Mouse (Mus musculus): ENCODE data around the gene Slc25a44. TPM values are rescaled to one million over a fixed set of nuclear protein-coding genes. Genes with fewer than 3 reads are reported as not detected.
"Not testable (repeated sequence)": the region's sequence is repeated elsewhere in the genome, so short reads cannot be mapped to it uniquely, and the experiment has no call there.

Gene Slc25a44
- polyA plus RNA-seq, 1 experiment from 2014 or later = 24.9 TPM

DNA sequence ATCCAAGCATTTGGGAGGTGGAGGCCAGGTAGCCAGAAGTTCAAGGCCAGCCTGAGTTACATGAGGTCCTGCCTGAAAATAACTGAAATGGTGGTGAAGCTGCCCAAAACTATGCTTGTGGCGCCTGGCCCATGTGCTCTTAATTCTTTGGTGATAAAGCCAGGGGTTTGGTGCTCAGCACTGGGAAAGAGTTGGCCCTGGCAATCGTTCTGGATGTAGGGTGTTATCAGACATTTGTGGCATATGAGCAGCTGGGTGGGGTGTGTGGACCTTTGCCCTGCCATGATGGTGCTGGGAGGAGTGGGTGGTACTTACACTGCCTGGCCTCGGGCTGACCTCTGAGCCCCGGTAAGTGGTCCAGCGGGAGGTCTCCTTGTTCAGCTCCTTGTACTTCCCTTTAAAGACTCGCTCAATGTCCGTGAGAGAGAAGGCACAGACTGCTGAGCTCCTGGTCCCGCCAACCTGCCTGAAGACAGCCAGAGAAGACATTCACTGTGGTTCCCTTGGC, 22.8 kb upstream of the Slc25a44 start:
- no peak for ATAC-seq (ENCODE audit: low FRiP score)
- 49% methylated on average over 8 of the region's 8 CpGs for WGBS
- peaks cover 23% of the 10 kb centered on the region for H3K27me3 ChIP-seq
- no peaks in the 10 kb centered on the region for H3K9me3 ChIP-seq (replicated peaks)
- no peak overlapping the region for H3K27ac ChIP-seq
- no peak overlapping the region for H3K9ac ChIP-seq
- peaks cover 13% of the 10 kb centered on the region for H3K4me1 ChIP-seq
- H3K4me2 ChIP-seq (replicated peaks) = no peak overlapping the region
- no peak overlapping the region for H3K4me3 ChIP-seq
- H3K36me3 ChIP-seq = peaks cover 37% of the 10 kb centered on the region; the same call in 1 of the 2 replicates

DNA sequence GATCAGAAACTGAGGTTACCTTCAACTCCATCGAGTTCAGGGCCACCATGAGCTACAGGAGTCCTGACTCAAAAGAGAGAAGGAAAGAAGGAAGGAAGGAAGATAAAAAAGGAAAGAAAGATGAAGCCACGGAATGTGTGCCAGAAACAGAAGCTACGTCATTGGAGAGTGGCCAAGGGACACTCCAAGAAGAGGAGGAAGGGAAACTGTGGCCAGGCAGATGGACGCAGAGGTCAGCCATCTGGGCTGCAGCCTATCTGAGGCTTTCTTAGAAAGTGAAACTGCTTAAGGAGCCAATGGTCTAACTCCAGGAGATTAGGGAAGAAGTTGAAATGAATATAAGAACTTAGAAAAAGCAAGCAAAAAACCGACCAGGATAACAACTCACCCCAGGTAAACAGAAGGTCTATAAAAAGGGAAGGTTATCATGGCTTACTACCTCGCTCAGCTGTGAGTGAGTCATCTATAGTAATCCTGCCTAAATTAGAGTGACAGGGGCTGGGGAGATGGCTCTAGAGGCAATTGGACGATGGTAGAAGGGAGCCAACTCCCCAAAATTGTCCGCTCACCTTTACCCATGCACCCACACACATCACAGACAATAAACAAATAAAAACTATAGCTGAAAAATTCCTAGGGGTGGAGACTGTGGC, 21.7 kb upstream of the Slc25a44 start:
- Histone ChIP-seq H3K4me1 (peaks cover 13% of the 10 kb centered on the region), H3K27ac (no peak overlapping the region), H3K36me3 (peaks cover 41% of the 10 kb centered on the region), H3K9ac (no peak overlapping the region), H3K4me2 (replicated peaks) (no peak overlapping the region), H3K9me3 (replicated peaks) (no peaks in the 10 kb centered on the region), H3K4me3 (no peak overlapping the region), H3K27me3 (peaks cover 19% of the 10 kb centered on the region)
- WGBS = 79% methylated on average over 8 of the region's 8 CpGs
- ATAC-seq (ENCODE audit: low FRiP score) = no peak

DNA sequence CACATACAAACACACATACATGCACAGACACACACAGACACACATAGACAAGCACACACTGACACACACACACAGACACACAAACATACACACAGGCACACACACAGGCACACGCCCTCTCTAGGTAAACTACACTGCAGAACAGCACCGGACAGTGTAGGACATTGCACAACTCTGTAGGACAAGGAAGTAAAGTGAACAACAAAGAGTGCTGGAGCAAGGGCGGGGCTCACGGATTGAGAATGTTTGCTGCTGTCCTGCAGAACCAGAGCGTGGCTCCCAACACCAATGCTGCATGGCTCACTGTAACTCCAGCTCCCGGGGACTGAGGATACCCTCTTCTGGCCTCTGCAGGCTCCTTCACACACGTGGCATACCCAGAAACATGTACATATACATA, 17.9 kb upstream of the Slc25a44 start:
- no peak overlapping the region for H3K4me2 ChIP-seq (replicated peaks)
- no peak overlapping the region for H3K4me3 ChIP-seq
- H3K9ac ChIP-seq = no peak overlapping the region
- peaks cover 12% of the 10 kb centered on the region for H3K4me1 ChIP-seq
- 73% methylated on average over 7 of the region's 7 CpGs for WGBS
- peaks cover 17% of the 10 kb centered on the region for H3K27me3 ChIP-seq
- ATAC-seq (ENCODE audit: low FRiP score) = no peak
- peaks cover 41% of the 10 kb centered on the region for H3K36me3 ChIP-seq
- no peaks in the 10 kb centered on the region for H3K9me3 ChIP-seq (replicated peaks)
- no peak overlapping the region for H3K27ac ChIP-seq

DNA sequence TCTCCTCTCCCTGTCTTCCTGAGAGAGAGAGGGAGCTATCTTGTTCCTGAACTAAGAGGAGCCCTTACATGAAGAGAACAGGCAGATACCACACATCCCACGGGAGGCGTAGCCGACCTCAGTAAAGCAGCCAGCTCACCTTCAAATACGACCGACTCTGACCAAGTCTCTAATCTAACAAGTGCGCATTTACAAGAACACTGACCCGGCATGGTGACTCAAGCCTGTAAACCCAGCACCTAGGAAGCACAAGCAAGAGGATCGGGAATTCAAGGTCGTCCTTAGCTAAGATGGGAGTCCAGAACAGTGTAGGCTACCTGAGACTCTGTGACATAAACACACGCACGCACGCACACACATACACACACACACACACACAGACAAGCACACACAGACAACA, 17.5 kb upstream of the Slc25a44 start:
- H3K4me1 ChIP-seq = peaks cover 12% of the 10 kb centered on the region
- H3K27me3 ChIP-seq = peaks cover 17% of the 10 kb centered on the region
- no peak for ATAC-seq (ENCODE audit: low FRiP score)
- H3K9ac ChIP-seq = no peak overlapping the region
- H3K4me3 ChIP-seq = no peak overlapping the region
- no peak overlapping the region for H3K27ac ChIP-seq
- H3K9me3 ChIP-seq (replicated peaks) = no peaks in the 10 kb centered on the region
- H3K4me2 ChIP-seq (replicated peaks) = no peak overlapping the region
- 85% methylated on average over 12 of the region's 12 CpGs for WGBS
- peaks cover 41% of the 10 kb centered on the region for H3K36me3 ChIP-seq

GRCm38 (mm10) chr3:88440500-88441381, 15.8 kb upstream of the Slc25a44 start:
- ATAC-seq (ENCODE audit: low FRiP score) = peak; percentile 41; the same call in 1 of the 2 replicates

GRCm38 (mm10) chr3:88439582-88439981, 14.6 kb upstream of the Slc25a44 start:
- peaks cover 22% of the 10 kb centered on the region for H3K4me1 ChIP-seq
- 57% methylated on average over 4 of the region's 4 CpGs for whole genome bisulfite sequencing
- no peak overlapping the region for H3K4me3 ChIP-seq
- H3K27ac ChIP-seq = no peak overlapping the region
- H3K4me2 ChIP-seq (replicated peaks) = no peak overlapping the region
- H3K36me3 ChIP-seq = peaks cover 39% of the 10 kb centered on the region
- ATAC-seq (ENCODE audit: low FRiP score) = no peak
- peaks cover 14% of the 10 kb centered on the region for H3K27me3 ChIP-seq
- no peak overlapping the region for H3K9ac ChIP-seq
- no peaks in the 10 kb centered on the region for H3K9me3 ChIP-seq (replicated peaks)

More at GRCm38 (mm10) chr3:88440500-88441381, 15.8 kb upstream of the Slc25a44 start:
- H3K9ac ChIP-seq = peak overlapping the region; percentile 27; the same call in 1 of the 2 replicates
- no peak overlapping the region for H3K27ac ChIP-seq
- H3K4me1 ChIP-seq = peaks cover 20% of the 10 kb centered on the region
- H3K36me3 ChIP-seq = peaks cover 35% of the 10 kb centered on the region
- no peaks in the 10 kb centered on the region for H3K9me3 ChIP-seq (replicated peaks)
- no peak overlapping the region for H3K4me3 ChIP-seq
- H3K27me3 ChIP-seq = peaks cover 15% of the 10 kb centered on the region
- WGBS = 21% methylated on average over 27 of the region's 27 CpGs
- peak overlapping the region; percentile 32; the same call in 1 of the 2 replicates for H3K4me2 ChIP-seq (replicated peaks)

DNA sequence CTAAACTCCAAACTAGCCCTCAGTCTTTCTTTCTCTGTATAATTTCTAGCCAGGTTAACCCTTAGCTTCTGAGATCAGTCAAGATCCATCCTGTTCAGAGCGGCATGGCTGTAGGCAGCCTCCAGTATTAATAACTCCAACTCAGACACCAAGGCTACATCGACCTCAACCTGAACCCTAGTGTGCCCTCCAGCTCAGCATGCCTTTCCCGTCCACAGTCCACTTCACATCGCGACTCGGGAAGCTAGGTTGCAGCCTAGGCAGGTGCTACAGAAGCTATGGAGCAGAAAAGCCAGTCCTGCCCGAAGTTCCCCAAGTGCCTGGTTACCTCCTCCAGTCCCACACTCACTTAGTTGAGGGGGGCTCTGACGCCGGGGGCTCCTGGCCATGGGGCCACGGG, 12.5 kb upstream of the Slc25a44 start:
- ATAC-seq (ENCODE audit: low FRiP score) = no peak
- Histone ChIP-seq H3K27ac (no peak overlapping the region), H3K4me1 (peaks cover 22% of the 10 kb centered on the region), H3K36me3 (peaks cover 25% of the 10 kb centered on the region), H3K27me3 (peaks cover 9% of the 10 kb centered on the region), H3K9ac (no peak overlapping the region), H3K4me2 (replicated peaks) (peak overlapping the region; percentile 44), H3K9me3 (replicated peaks) (no peaks in the 10 kb centered on the region), H3K4me3 (no peak overlapping the region)
- 78% methylated on average over 10 of the region's 10 CpGs for WGBS

DNA sequence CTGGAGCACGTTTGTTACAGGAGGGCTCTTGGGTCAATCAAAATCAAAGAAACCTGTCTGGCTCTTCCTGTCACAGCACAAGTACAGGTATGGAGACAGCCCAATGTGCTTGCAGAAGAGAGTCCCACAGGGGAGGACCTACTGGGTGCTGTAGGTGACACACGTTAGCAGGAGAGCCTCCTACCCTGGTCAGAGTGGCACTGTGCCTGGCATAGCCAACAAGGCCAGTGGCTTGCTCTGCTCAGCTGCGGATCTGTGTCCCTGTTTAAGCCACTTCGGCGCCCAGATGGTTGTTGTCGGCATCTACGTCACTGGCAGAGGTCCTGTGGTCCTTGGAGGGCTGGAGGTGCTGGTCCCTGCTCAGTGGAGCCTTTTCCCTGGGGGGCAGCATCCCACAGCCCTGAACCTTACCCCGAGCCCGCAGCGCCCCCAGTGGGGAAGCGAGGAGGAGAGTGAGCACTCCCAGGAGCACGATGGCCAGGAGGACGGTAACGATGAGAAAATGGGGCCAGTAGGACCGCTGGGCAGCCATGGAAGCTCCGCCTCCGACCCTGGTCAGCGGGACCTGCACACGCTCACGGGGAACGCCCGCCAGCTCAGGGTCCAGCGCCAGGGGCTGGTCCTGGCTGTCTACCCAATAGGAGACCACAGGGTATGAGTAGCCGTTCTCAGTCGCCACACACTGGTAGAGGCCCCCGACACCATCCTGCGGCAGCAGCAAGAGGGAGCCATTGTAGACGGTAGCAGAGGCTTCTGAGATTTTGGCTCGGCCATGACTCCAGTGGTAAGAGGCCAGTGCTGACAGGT, 11.7 kb upstream of the Slc25a44 start:
- Histone ChIP-seq H3K4me3 (peak overlapping the region; percentile 14), H3K4me1 (peaks cover 22% of the 10 kb centered on the region), H3K4me2 (replicated peaks) (peak overlapping the region; percentile 44), H3K27me3 (0 out of 2 replicates have a peak, but pooled peaks cover 8% of the 10 kb centered on the region), H3K9ac (0 out of 2 replicates have a peak overlapping the region, but pooled peaks have one; percentile 15), H3K9me3 (replicated peaks) (no peaks in the 10 kb centered on the region), H3K27ac (no peak overlapping the region), H3K36me3 (peaks cover 22% of the 10 kb centered on the region)
- peak; percentile 69 for ATAC-seq (ENCODE audit: low FRiP score)
- WGBS = 9% methylated on average over 29 of the region's 29 CpGs

DNA sequence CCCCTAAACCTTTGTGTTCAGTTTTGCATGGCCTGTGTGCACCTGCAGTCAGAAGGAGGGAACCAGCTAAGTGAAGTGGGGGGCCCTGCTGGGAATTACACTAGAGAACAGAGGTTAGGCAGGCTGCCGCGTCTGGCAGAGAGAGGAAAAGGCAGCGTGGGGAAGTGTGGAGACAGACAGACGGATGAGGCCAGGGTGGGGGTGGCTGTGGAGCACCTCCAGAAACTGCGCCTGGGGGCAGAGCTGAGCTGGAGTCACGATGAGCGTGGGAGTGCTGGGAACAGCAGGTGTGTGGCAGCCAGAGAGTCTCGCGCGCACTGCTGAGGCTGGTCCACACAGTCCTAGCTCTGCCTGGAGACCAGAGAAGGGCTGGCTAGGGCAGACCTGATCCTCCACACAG, 10.6 kb upstream of the Slc25a44 start:
- Histone ChIP-seq H3K27ac (no peak overlapping the region), H3K36me3 (peaks cover 22% of the 10 kb centered on the region), H3K4me1 (peaks cover 15% of the 10 kb centered on the region), H3K27me3 (0 out of 2 replicates have a peak, but pooled peaks cover 4% of the 10 kb centered on the region), H3K9me3 (replicated peaks) (no peaks in the 10 kb centered on the region), H3K9ac (no peak overlapping the region), H3K4me3 (no peak overlapping the region), H3K4me2 (replicated peaks) (no peak overlapping the region)
- no peak for ATAC-seq (ENCODE audit: low FRiP score)
- WGBS = 60% methylated on average over 10 of the region's 10 CpGs

DNA sequence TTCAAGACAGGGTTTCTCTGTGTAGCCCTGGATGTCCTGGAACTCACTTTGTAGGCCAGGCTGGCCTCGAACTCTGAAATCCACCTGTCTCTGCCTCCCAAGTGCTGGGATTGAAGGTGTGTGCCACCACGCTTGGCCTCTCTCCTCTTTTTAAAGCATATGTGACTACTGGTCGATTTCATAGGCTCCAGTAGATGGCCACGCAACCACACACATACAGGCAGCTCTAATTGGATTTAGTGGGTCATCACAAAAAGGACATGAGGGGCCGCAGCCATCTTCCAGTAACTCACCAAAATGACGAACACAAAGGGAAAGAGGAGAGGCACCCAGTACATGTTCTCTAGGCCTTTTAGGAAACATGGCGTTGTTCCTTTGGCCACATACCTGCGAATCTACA, 3.7 kb upstream of the Slc25a44 start:
- not testable (repeated sequence) for H3K27ac ChIP-seq; H3K27me3 ChIP-seq; H3K9me3 ChIP-seq (replicated peaks); H3K4me1 ChIP-seq; H3K36me3 ChIP-seq; H3K4me2 ChIP-seq (replicated peaks); H3K4me3 ChIP-seq; ATAC-seq (ENCODE audit: low FRiP score); H3K9ac ChIP-seq
- whole genome bisulfite sequencing = 74% methylated on average over 8 of the region's 8 CpGs

DNA sequence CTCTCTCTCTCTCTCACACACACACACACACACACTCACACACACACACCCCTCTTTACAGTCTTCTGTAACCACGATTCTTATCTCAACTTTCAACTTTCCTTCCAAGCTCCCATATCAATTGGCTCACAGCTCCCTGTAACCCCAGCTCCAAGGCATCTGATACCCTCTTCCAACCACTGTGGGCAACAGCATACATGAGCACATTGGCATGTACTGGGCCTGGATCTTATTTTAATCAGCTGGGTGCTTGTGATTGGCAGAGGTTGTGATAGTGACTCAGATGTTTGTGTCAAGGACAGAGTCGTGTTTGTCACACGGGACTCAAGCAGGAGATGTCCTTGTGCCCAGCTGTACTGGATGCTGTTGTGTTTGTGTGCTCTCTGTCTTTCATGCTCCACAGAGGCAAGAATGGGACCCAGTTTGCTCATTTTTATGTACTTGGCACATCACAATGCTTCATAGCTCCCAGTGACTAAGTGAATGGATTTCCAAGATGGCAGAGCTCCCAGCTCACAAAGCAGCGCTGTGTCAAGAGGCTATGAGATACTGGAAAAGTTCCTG, 2.5 kb upstream of the Slc25a44 start:
- peaks cover 18% of the 10 kb centered on the region for H3K4me1 ChIP-seq
- no peak for ATAC-seq (ENCODE audit: low FRiP score)
- no peaks in the 10 kb centered on the region for H3K27me3 ChIP-seq
- H3K9me3 ChIP-seq (replicated peaks) = no peaks in the 10 kb centered on the region
- 84% methylated on average over 4 of the region's 4 CpGs for WGBS
- H3K27ac ChIP-seq = no peak overlapping the region
- H3K9ac ChIP-seq = no peak overlapping the region
- H3K36me3 ChIP-seq = no peaks in the 10 kb centered on the region
- H3K4me2 ChIP-seq (replicated peaks) = no peak overlapping the region
- H3K4me3 ChIP-seq = no peak overlapping the region

All from hindbrain, embryonic 12.5 days (tissue).